Mouse (Mus musculus) forebrain, embryonic 10.5 days (tissue): ENCODE results near the gene Stoml3. TPM values are rescaled to one million over a fixed set of nuclear protein-coding genes. Genes with fewer than 3 reads are reported as not detected.
A peak's percentile ranks its signal among the peaks of the same experiment; 100 is the strongest.

Source experiments
- DNase-seq: peaks from one replicate; pipeline ENCODE4 v3.0.0-alpha.2; 2017; ENCODE audit warnings: low spot score; ENCODE audit errors: extremely low spot score
- H3K27ac ChIP-seq: fragments of 300-500 bp; sonication (generic); 2 replicates; pipeline ENCODE4 v1.5.1; 2016; ENCODE audit warnings: mild to moderate bottlenecking
- H3K27me3 ChIP-seq: fragments of 300-500 bp; sonication (generic); 2 replicates; pipeline ENCODE4 v1.6.1; 2016; ENCODE audit warnings: mild to moderate bottlenecking; ENCODE audit not compliant: poor library complexity, severe bottlenecking
- H3K36me3 ChIP-seq: fragments of 300-500 bp; sonication (generic); replicated peaks from 2 replicates; pipeline ENCODE4 v1.6.1; 2016; ENCODE audit warnings: mild to moderate bottlenecking, moderate library complexity
- H3K4me1 ChIP-seq: fragments of 300-500 bp; sonication (generic); 2 replicates; pipeline ENCODE4 v1.6.1; 2016
- H3K4me3 ChIP-seq: fragments of 300-500 bp; sonication (generic); 2 replicates; pipeline ENCODE4 v1.5.1; 2016; ENCODE audit warnings: mild to moderate bottlenecking, moderate library complexity
- H3K9me3 ChIP-seq: fragments of 300-500 bp; sonication (generic); 2 replicates; pipeline ENCODE4 v1.6.1; 2016; ENCODE audit warnings: mild to moderate bottlenecking, moderate library complexity
- WGBS: fragments of 180-500 bp; shearing (Covaris S2); methylation state at CpG from one replicate; pipeline ENCODE4 v1.1.7; 2016; 5-methylcytosine and 5-hydroxymethylcytosine counted together
- polyA plus RNA-seq: library from polyadenylated mRNA; unstranded; fragments of >200 nt; fragmentation: Nextera tagmentation; extraction: Ambion mirVana; gene quantifications from 2 replicates; pipeline ENCODE4 v1.2.1, GENCODE M21; 2016

Gene Stoml3
- polyA plus RNA-seq, 1 experiment from 2014 or later, result not detected

DNA sequence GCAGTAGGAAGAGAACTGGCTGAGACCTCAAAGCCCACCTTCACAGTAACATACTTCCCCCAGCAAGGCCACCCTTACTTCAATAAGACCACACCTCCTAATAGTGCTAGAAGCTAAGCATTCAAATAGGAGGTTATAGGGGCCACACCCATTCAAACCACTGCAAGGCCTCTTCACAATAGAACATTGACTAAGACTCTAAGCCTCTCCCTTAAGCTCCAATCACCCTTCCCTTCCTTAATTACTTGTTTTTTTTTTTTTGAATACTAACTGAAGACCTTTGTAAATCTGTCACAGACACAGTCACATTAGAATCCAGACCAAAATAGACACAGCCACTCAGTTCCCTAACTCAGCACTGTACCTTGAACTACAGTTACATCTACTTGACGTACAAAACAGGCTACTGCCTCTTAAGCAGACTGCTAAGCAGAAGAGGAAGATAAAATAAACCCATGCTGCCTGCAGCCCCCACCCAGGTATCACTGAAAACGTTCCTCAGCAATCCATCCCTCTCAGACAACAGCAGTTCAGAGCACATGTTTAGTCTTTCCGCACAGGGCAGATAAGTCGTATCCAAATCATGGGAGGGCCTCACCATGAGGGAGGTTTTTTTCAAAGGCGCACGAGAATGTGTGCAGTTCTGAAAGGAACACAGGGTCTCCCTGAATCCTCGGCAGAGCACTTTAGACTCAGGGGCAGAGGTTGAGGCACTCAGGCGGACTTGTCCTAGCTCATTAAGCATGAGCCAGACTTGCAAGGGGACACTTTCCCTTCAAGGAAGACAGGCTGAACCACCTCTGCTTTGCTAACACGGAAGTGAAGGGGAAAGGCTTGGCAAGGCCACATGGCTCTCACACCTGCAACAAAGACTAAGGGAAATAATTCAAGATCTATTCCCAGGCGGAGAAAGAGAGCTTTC lies 66.8 kb downstream of the Stoml3 start:
- peaks cover 18% of the 10 kb centered on the region for H3K4me1 ChIP-seq
- 50% methylated on average over 10 of the region's 10 CpGs for WGBS
- H3K36me3 ChIP-seq, result no peaks in the 10 kb centered on the region
- H3K27ac ChIP-seq, result peak overlapping the region; percentile 36; the same call in 1 of the 2 replicates
- H3K9me3 ChIP-seq, result no peaks in the 10 kb centered on the region
- no peak for DNase-seq
- no peak overlapping the region for H3K4me3 ChIP-seq
- no peaks in the 10 kb centered on the region for H3K27me3 ChIP-seq

GRCm38 (mm10) chr3:53557388-53558214 lies 69.1 kb downstream of the Stoml3 start:
- H3K4me1 ChIP-seq, result peaks cover 36% of the 10 kb centered on the region
- H3K27me3 ChIP-seq, result no peaks in the 10 kb centered on the region
- no peaks in the 10 kb centered on the region for H3K36me3 ChIP-seq
- H3K4me3 ChIP-seq, result no peak overlapping the region
- no peaks in the 10 kb centered on the region for H3K9me3 ChIP-seq
- DNase-seq, result no peak
- WGBS, result 94% methylated on average over 16 of the region's 16 CpGs
- no peak overlapping the region for H3K27ac ChIP-seq

Other genes starting within 250 kb of the Stoml3 start
- gene Nhlrc3, start 25.3 kb upstream of the Stoml3 start, polyA plus RNA-seq, result 9.8 and 10.3 TPM in 2 replicates
- 20.3 and 22.0 TPM in 2 replicates for gene Proser1, start 25.0 kb upstream of the Stoml3 start, polyA plus RNA-seq
- gene Frem2, start 168.7 kb downstream of the Stoml3 start, polyA plus RNA-seq, result 4.0 and 4.6 TPM in 2 replicates